Mouse (Mus musculus): ENCODE data around the gene Gm6676.
"Not testable (repeated sequence)": the region's sequence is repeated elsewhere in the genome, so short reads cannot be mapped to it uniquely, and the experiment has no call there.

DNA sequence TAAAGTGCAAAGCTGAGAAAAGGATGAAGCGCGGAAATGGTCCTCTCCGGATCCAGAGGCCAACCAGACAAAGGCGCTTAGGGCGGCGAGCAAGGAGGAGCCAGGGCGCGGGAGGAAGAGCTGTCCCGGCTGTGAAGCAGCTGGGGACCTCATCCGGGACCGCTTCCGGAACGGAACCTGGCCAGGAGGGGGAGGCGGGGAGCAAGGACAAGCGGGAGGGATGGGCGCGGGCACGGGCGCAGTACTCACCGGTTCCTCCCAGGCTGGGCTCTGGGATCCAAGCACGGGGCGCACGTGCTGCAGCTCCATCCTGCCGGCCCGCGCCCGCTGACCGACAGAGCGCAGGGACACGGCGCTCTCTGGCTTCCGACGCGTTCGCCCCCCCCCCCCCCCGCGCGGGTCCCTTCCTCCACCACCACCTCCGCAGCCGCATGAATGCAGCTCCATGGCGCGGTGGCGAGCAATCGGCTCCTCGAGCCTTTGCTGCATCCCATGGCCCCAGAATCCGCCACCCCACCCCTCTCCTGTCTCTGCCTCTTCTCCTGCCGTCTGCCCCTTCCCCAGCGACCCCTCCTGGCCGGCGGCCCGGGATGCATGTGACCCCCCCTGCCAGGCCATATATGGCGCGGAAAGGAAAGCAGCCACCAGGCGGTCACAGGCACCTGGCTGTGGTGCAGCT is 19.9 kb downstream of the Gm6676 start:
- not testable (repeated sequence) for TF ChIP-seq EP300, CTCF (IDR thresholded peaks at IDR 0.05; ENCODE audit: low read depth)
